Mouse (Mus musculus): Measurements from ENCODE around the gene Trat1. TPM values are rescaled to one million over a fixed set of nuclear protein-coding genes. Genes with fewer than 3 reads are reported as not detected.

Trat1 gene
- polyA plus RNA-seq, 1 experiment = 0.14 TPM

DNA sequence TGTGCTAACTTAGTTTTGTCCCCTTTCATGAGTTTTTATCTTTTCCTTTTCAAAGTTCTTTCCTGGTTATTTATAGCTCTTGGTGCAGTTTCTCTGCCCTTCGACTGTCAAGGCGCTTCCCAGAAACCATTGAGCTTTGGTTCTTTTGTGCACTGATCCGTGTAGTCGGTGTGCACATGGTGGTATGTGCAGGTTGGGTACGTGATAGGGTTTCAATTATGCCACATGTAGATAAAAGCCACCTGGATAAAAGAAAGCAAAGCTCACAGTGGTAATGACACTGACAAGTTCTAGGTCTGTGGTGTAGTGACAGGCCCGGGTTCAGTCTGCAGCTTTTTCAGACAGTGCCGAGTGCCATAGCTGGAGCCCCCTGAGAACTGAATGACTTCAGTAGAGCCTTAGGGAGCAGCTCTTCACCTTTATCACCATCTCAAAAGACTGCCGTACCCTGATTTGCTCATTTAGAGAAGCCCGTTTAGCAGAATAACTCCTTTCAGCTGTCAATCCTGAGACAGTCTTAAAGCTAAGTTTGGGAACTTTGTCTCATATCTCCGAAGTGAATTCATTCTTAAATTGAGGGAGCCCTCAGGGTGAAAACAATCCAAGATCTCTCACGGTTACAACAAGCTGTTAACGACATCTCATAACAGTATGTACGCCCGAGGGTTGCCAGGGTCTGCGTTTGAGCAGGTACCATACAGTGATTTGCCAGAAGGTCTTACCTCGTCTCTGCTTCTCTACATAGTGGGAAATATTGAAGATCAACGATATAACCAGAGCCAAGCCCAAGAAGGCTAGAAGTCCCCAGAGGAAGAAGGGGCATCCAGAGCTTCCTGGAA lies 11.0 kb downstream of the Trat1 start:
- Histone ChIP-seq H3K4me1 (ENCODE audit: control insufficient read depth, insufficient read depth, insufficient read length, low read length) (no peaks in the 10 kb centered on the region), H3K27ac (ENCODE audit: insufficient read depth, low read depth, low read length) (no peak overlapping the region), H3K27me3 (ENCODE audit: control insufficient read depth, insufficient read depth, low read length) (no peaks in the 10 kb centered on the region), H3K36me3 (ENCODE audit: control insufficient read depth, insufficient read depth, low read length) (no peaks in the 10 kb centered on the region), H3K4me3 (ENCODE audit: low read depth, low read length) (no peak overlapping the region)
- 82% methylated on average over 17 of the region's 17 CpGs for WGBS
- TF ChIP-seq POLR2A (IDR thresholded peaks at IDR 0.05; ENCODE audit: low read depth, low read length) = no peak
- no peak for TF ChIP-seq CTCF (IDR thresholded peaks at IDR 0.05; ENCODE audit: extremely low read depth, insufficient read length, insufficient replicate concordance, low read depth, low read length)

DNA sequence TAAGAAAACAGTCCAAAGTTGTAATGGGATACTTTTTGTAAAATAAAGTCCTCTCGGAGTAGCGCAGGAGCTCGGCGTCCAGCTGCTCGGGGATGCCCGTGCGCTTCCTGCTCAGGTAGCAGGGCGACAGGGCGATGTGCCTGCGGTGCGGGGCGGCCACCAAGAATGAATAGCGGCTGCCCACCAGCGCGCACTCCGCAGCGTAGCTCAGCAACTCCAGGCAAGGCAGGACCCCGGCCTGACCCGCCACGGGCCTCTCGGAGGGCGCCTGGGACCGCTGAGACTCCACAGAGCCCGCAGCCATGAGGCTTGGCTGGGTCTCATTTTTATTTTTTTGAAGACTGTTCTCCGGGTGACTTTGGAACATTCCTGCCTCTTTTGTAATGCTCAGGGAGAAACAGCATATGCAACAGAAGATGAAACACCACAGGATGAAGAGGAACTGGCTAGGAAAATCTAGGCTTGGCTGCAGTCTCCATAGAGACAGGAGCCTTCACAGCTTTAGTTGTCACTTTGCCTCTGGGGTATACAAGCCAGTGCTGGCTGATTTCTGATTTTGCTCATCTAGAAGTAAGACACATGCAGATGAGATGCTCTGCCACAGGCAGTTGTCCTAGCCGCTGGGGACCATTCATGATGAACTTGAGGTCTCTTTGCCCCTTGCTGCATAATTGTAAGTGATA lies 21.5 kb downstream of the Trat1 start:
- Histone ChIP-seq H3K4me3 (ENCODE audit: low read depth, low read length) (no peak overlapping the region), H3K27ac (ENCODE audit: insufficient read depth, low read depth, low read length) (no peak overlapping the region), H3K36me3 (ENCODE audit: control insufficient read depth, insufficient read depth, low read length) (no peaks in the 10 kb centered on the region), H3K4me1 (ENCODE audit: control insufficient read depth, insufficient read depth, insufficient read length, low read length) (no peaks in the 10 kb centered on the region), H3K27me3 (ENCODE audit: control insufficient read depth, insufficient read depth, low read length) (0 out of 2 replicates have a peak, but pooled peaks cover 2% of the 10 kb centered on the region)
- WGBS = 29% methylated on average over 26 of the region's 26 CpGs
- TF ChIP-seq POLR2A (IDR thresholded peaks at IDR 0.05; ENCODE audit: low read depth, low read length) (no peak), CTCF (IDR thresholded peaks at IDR 0.05; ENCODE audit: extremely low read depth, insufficient read length, insufficient replicate concordance, low read depth, low read length) (no peak)

DNA sequence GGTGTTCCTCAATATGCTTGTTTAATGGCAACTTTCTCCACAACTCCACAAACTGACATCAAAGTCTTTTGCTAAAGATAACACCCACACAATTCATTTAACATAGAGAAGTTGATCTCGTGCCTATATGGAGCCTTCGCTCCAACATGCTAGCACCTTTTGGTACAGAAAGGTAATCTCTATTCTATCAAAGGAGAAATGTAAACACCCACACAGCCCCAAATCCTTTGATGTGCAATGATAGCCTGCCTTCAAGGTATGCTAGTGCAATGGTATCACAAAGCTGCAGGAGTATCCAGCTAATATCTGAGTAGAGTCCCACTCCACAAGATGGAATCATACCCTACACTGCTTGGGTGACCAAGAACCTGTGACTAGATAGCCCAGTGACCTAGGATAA lies 26.4 kb downstream of the Trat1 start:
- H3K36me3 ChIP-seq (ENCODE audit: control insufficient read depth, insufficient read depth, low read length) = no peaks in the 10 kb centered on the region
- H3K4me1 ChIP-seq (ENCODE audit: control insufficient read depth, insufficient read depth, insufficient read length, low read length) = no peaks in the 10 kb centered on the region
- WGBS = 68% methylated on average over 2 of the region's 2 CpGs
- no peak for TF ChIP-seq POLR2A (IDR thresholded peaks at IDR 0.05; ENCODE audit: low read depth, low read length)
- no peak for TF ChIP-seq CTCF (IDR thresholded peaks at IDR 0.05; ENCODE audit: extremely low read depth, insufficient read length, insufficient replicate concordance, low read depth, low read length)
- H3K27ac ChIP-seq (ENCODE audit: insufficient read depth, low read depth, low read length) = no peak overlapping the region
- no peaks in the 10 kb centered on the region for H3K27me3 ChIP-seq (ENCODE audit: control insufficient read depth, insufficient read depth, low read length)
- H3K4me3 ChIP-seq (ENCODE audit: low read depth, low read length) = no peak overlapping the region

DNA sequence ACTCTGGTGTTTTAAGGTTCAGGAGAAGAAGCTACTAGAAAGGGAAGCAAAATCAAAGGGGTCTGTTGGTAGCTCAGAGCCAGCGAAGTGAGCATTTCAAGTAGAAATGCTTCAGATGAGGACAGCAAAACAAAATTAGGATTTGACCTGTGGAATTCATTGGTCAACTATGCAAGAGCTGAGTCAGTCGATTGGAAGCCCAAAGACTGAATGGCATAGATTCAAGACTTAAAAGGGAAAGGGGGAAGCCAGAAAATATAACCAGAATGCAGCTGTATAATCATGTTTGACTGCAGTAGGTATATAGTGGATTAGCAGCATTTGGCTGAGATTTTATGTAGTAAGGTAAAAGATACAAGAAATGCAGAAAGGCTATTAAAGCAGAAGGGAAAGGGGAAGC lies 26.8 kb downstream of the Trat1 start:
- no peaks in the 10 kb centered on the region for H3K36me3 ChIP-seq (ENCODE audit: control insufficient read depth, insufficient read depth, low read length)
- H3K27ac ChIP-seq (ENCODE audit: insufficient read depth, low read depth, low read length) = no peak overlapping the region
- no peaks in the 10 kb centered on the region for H3K4me1 ChIP-seq (ENCODE audit: control insufficient read depth, insufficient read depth, insufficient read length, low read length)
- H3K27me3 ChIP-seq (ENCODE audit: control insufficient read depth, insufficient read depth, low read length) = no peaks in the 10 kb centered on the region
- TF ChIP-seq POLR2A (IDR thresholded peaks at IDR 0.05; ENCODE audit: low read depth, low read length) = no peak
- no peak for TF ChIP-seq CTCF (IDR thresholded peaks at IDR 0.05; ENCODE audit: extremely low read depth, insufficient read length, insufficient replicate concordance, low read depth, low read length)
- H3K4me3 ChIP-seq (ENCODE audit: low read depth, low read length) = no peak overlapping the region
- WGBS = 75% methylated on average over 2 of the region's 2 CpGs

DNA sequence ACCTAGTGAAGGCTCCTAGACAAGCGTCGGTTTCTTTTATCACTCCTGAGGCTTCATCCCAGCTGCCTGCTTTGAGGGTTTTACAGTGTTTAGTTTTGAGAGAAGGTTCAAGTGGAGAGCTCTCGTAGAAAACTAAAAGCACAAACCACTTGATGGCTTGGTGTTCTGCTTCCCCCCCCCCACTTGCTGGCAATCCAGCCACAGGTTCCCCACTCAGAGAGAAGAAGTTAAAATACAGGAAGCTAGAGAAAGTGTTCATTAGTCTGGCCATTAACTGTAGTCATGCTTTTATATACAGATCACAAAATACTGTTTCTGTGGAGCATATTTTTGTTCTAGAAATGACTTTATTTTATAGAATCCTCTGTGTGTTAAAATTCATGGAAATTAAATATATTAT lies 30.3 kb downstream of the Trat1 start:
- no peak overlapping the region for H3K27ac ChIP-seq (ENCODE audit: insufficient read depth, low read depth, low read length)
- no peaks in the 10 kb centered on the region for H3K36me3 ChIP-seq (ENCODE audit: control insufficient read depth, insufficient read depth, low read length)
- WGBS = 48% methylated on average over 3 of the region's 3 CpGs
- H3K4me3 ChIP-seq (ENCODE audit: low read depth, low read length) = no peak overlapping the region
- TF ChIP-seq POLR2A (IDR thresholded peaks at IDR 0.05; ENCODE audit: low read depth, low read length) = no peak
- no peak for TF ChIP-seq CTCF (IDR thresholded peaks at IDR 0.05; ENCODE audit: extremely low read depth, insufficient read length, insufficient replicate concordance, low read depth, low read length)
- H3K27me3 ChIP-seq (ENCODE audit: control insufficient read depth, insufficient read depth, low read length) = no peaks in the 10 kb centered on the region
- H3K4me1 ChIP-seq (ENCODE audit: control insufficient read depth, insufficient read depth, insufficient read length, low read length) = no peaks in the 10 kb centered on the region

DNA sequence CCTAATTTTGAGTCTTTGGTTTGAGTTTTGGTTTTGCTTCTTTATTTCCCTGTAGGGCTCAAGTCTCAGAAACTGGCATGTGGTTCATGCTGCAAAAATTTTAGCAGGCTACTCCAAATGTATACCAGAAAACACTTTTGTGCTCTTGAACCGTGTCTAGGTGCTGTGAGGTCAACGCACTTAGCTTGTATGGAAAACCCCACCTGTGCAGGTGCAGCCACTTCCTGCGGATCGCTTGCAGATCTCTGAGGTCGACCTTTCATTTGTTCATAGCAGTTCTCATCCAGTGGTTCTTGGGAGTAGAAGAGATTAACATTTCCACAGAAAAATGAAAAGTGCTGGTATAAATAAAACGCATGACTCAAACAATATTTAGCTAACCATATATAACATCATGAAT lies 31.8 kb downstream of the Trat1 start:
- H3K27me3 ChIP-seq (ENCODE audit: control insufficient read depth, insufficient read depth, low read length) = no peaks in the 10 kb centered on the region
- WGBS = 80% methylated on average over 6 of the region's 6 CpGs
- TF ChIP-seq CTCF (IDR thresholded peaks at IDR 0.05; ENCODE audit: extremely low read depth, insufficient read length, insufficient replicate concordance, low read depth, low read length) (no peak), POLR2A (IDR thresholded peaks at IDR 0.05; ENCODE audit: low read depth, low read length) (no peak)

DNA sequence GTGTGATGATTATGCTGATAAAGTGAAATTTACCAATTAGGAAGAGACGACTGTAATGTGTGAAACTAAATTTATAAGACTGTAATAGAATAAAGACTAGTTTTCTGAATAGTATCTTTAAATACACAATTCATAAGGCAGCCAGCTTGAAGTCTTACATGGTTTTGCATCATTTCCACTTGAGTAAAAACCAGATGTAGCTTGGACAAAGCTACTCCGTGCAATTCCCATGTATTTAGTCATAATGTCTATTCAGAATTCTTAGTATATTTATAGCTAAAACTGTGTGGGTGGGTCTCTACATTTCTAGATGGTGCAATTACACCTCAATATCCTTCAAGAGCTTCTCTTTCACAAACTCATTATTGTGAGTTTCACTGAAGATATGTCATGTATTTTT lies 33.4 kb downstream of the Trat1 start:
- Histone ChIP-seq H3K4me1 (ENCODE audit: control insufficient read depth, insufficient read depth, insufficient read length, low read length) (no peaks in the 10 kb centered on the region), H3K27ac (ENCODE audit: insufficient read depth, low read depth, low read length) (no peak overlapping the region), H3K36me3 (ENCODE audit: control insufficient read depth, insufficient read depth, low read length) (no peaks in the 10 kb centered on the region), H3K27me3 (ENCODE audit: control insufficient read depth, insufficient read depth, low read length) (no peaks in the 10 kb centered on the region), H3K4me3 (ENCODE audit: low read depth, low read length) (no peak overlapping the region)
- WGBS = 76% methylated on average over 2 of the region's 2 CpGs
- no peak for TF ChIP-seq CTCF (IDR thresholded peaks at IDR 0.05; ENCODE audit: extremely low read depth, insufficient read length, insufficient replicate concordance, low read depth, low read length)
- TF ChIP-seq POLR2A (IDR thresholded peaks at IDR 0.05; ENCODE audit: low read depth, low read length) = no peak

More for the DNA sequence above, 31.8 kb downstream of the Trat1 start:
- Histone ChIP-seq H3K4me3 (ENCODE audit: low read depth, low read length) (no peak overlapping the region), H3K27ac (ENCODE audit: insufficient read depth, low read depth, low read length) (no peak overlapping the region), H3K4me1 (ENCODE audit: control insufficient read depth, insufficient read depth, insufficient read length, low read length) (no peaks in the 10 kb centered on the region), H3K36me3 (ENCODE audit: control insufficient read depth, insufficient read depth, low read length) (no peaks in the 10 kb centered on the region)
